Mouse (Mus musculus) intestine, embryonic 16.5 days (tissue): Measurements from ENCODE around the gene Pik3c2a. TPM values are rescaled to one million over a fixed set of nuclear protein-coding genes. Genes with fewer than 3 reads are reported as not detected.

Experiments
- ATAC-seq: fragments of 200-750 bp; cut with Nextera tagmentation; 2 replicates; pipeline ENCODE4 v1.8.0; 2017; ENCODE audit warnings: moderate TSS enrichment, moderate library complexity
- H3K27ac ChIP-seq: fragments of 300-500 bp; sonication (generic); 2 replicates; pipeline ENCODE4 v1.5.1; 2014; ENCODE audit warnings: mild to moderate bottlenecking, low read length
- H3K27me3 ChIP-seq: fragments of 300-500 bp; sonication (generic); replicated peaks from 2 replicates; pipeline ENCODE4 v1.6.1; 2014; ENCODE audit warnings: low read length, control low read depth, mixed read lengths; ENCODE audit not compliant: control insufficient read depth, insufficient read depth
- H3K36me3 ChIP-seq: fragments of 300-500 bp; sonication (generic); 2 replicates; pipeline ENCODE4 v1.6.1; 2014; ENCODE audit warnings: low read length, control low read depth; ENCODE audit not compliant: control insufficient read depth, insufficient read depth
- H3K4me1 ChIP-seq: fragments of 300-500 bp; sonication (generic); 2 replicates; pipeline ENCODE4 v1.6.1; 2014; ENCODE audit warnings: low read length, control low read depth, mixed read lengths; ENCODE audit not compliant: control insufficient read depth, insufficient read depth
- H3K4me2 ChIP-seq: fragments of 300-500 bp; sonication (generic); 2 replicates; pipeline ENCODE4 v1.6.1; 2014; ENCODE audit warnings: low read depth, low read length, control low read depth
- H3K4me3 ChIP-seq: fragments of 300-500 bp; sonication (generic); 2 replicates; pipeline ENCODE4 v1.5.1; 2014; ENCODE audit warnings: mild to moderate bottlenecking, low read length
- H3K9ac ChIP-seq: fragments of 300-500 bp; sonication (generic); 2 replicates; pipeline ENCODE4 v1.6.1; 2014; ENCODE audit warnings: low read depth, low read length
- H3K9me3 ChIP-seq: fragments of 300-500 bp; sonication (generic); 2 replicates; pipeline ENCODE4 v1.6.1; 2016; ENCODE audit warnings: low read length, control low read depth; ENCODE audit not compliant: control insufficient read depth
- WGBS: fragments of 180-500 bp; shearing (Covaris S2); extraction: QIAGEN DNeasy Blood & Tissue Kit; methylation state at CpG from one replicate; pipeline ENCODE4 v1.1.7; 2014; 5-methylcytosine and 5-hydroxymethylcytosine counted together
- polyA plus RNA-seq: library from polyadenylated mRNA; unstranded; fragments of >200 nt; fragmentation: Nextera tagmentation; extraction: Ambion mirVana; gene quantifications from 2 replicates; pipeline ENCODE4 v1.2.1, GENCODE M21; 2015

Gene Pik3c2a
- polyA plus RNA-seq, 1 experiment from 2014 or later, result 23.2 TPM

- H3K9me3 ChIP-seq, result no peaks in the 10 kb centered on the region
- H3K27me3 ChIP-seq, result 0 out of 2 replicates have a peak, but pooled peaks cover 6% of the 10 kb centered on the region
- peak overlapping the region; percentile 94 for H3K4me2 ChIP-seq
- H3K36me3 ChIP-seq, result no peaks in the 10 kb centered on the region
- peaks cover 5% of the 10 kb centered on the region; the same call in 1 of the 2 replicates for H3K4me1 ChIP-seq
- ATAC-seq, result peak; percentile 83
- peak overlapping the region; percentile 80 for H3K4me3 ChIP-seq
- 4% methylated on average over 16 of the region's 16 CpGs for WGBS
- peak overlapping the region; percentile 91 for H3K27ac ChIP-seq
- H3K9ac ChIP-seq, result peak overlapping the region; percentile 73; the same call in 1 of the 2 replicates
These were observed 134.6 kb downstream of the Pik3c2a start for GRCm38 (mm10) chr7:116308632-116308991.

- peaks cover 5% of the 10 kb centered on the region; the same call in 1 of the 2 replicates for H3K4me1 ChIP-seq
- peak within 1 kb of the TSS; percentile 91 for H3K27ac ChIP-seq
- peak within 1 kb of the TSS; percentile 94 for H3K4me2 ChIP-seq
- no peaks in the 10 kb centered on the region for H3K9me3 ChIP-seq
- H3K27me3 ChIP-seq, result 0 out of 2 replicates have a peak, but pooled peaks cover 6% of the 10 kb centered on the region
- peak; percentile 89 for ATAC-seq
- H3K36me3 ChIP-seq, result no peaks in the 10 kb centered on the region
- H3K9ac ChIP-seq, result peak within 1 kb of the TSS; percentile 73
- WGBS, result under 1% methylated on average over 64 of the region's 65 CpGs
- peak within 1 kb of the TSS; percentile 80 for H3K4me3 ChIP-seq
These were observed 135.2 kb downstream of the Pik3c2a start, which contains the start of gene Plekha7 for GRCm38 (mm10) chr7:116307871-116308631. Plekha7 (minus strand) TSS chr7:116308376.

- H3K9me3 ChIP-seq, result no peaks in the 10 kb centered on the region
- WGBS, result 1% methylated on average over 63 of the region's 63 CpGs
- H3K9ac ChIP-seq, result peak overlapping the region; percentile 73
- H3K4me3 ChIP-seq, result peak overlapping the region; percentile 80
- peak; percentile 66 for ATAC-seq
- no peaks in the 10 kb centered on the region for H3K36me3 ChIP-seq
- 0 out of 2 replicates have a peak, but pooled peaks cover 6% of the 10 kb centered on the region for H3K27me3 ChIP-seq
- H3K4me1 ChIP-seq, result peaks cover 5% of the 10 kb centered on the region; the same call in 1 of the 2 replicates
- H3K27ac ChIP-seq, result peak overlapping the region; percentile 82
- peak overlapping the region; percentile 94 for H3K4me2 ChIP-seq
These were observed 136.0 kb downstream of the Pik3c2a start for GRCm38 (mm10) chr7:116307099-116307870.

GRCm38 (mm10) chr7:116306601-116307000, 136.6 kb downstream of the Pik3c2a start:
- no peak overlapping the region; the same call in 1 of the 2 replicates for H3K9ac ChIP-seq
- no peaks in the 10 kb centered on the region for H3K9me3 ChIP-seq
- peaks cover 10% of the 10 kb centered on the region for H3K4me1 ChIP-seq
- peak overlapping the region; percentile 94 for H3K4me2 ChIP-seq
- H3K4me3 ChIP-seq, result peak overlapping the region; percentile 80
- H3K27me3 ChIP-seq, result 0 out of 2 replicates have a peak, but pooled peaks cover 6% of the 10 kb centered on the region
- H3K36me3 ChIP-seq, result no peaks in the 10 kb centered on the region
- no peak overlapping the region for H3K27ac ChIP-seq
- ATAC-seq, result no peak
- WGBS, result 22% methylated on average over 5 of the region's 5 CpGs

GRCm38 (mm10) chr7:116301661-116302311, 141.5 kb downstream of the Pik3c2a start:
- ATAC-seq, result peak; percentile 33; the same call in 1 of the 2 replicates
- WGBS, result 76% methylated on average over 5 of the region's 5 CpGs

GRCm38 (mm10) chr7:116301144-116301543, 142.1 kb downstream of the Pik3c2a start:
- H3K36me3 ChIP-seq, result no peaks in the 10 kb centered on the region
- no peaks in the 10 kb centered on the region for H3K27me3 ChIP-seq
- no peak overlapping the region for H3K9ac ChIP-seq
- 70% methylated on average over 4 of the region's 4 CpGs for WGBS
- H3K27ac ChIP-seq, result peak overlapping the region; percentile 52; the same call in 1 of the 2 replicates
- H3K4me2 ChIP-seq, result no peak overlapping the region
- peak; percentile 17; the same call in 1 of the 2 replicates for ATAC-seq
- no peak overlapping the region for H3K4me3 ChIP-seq
- H3K4me1 ChIP-seq, result peaks cover 20% of the 10 kb centered on the region
- no peaks in the 10 kb centered on the region for H3K9me3 ChIP-seq

More at GRCm38 (mm10) chr7:116301661-116302311, 141.5 kb downstream of the Pik3c2a start:
- H3K9me3 ChIP-seq, result no peaks in the 10 kb centered on the region
- no peak overlapping the region for H3K9ac ChIP-seq
- H3K27me3 ChIP-seq, result 0 out of 2 replicates have a peak, but pooled peaks cover 1% of the 10 kb centered on the region
- H3K4me3 ChIP-seq, result no peak overlapping the region
- no peaks in the 10 kb centered on the region for H3K36me3 ChIP-seq
- H3K4me2 ChIP-seq, result no peak overlapping the region
- peaks cover 20% of the 10 kb centered on the region for H3K4me1 ChIP-seq
- peak overlapping the region; percentile 52 for H3K27ac ChIP-seq

GRCm38 (mm10) chr7:116298851-116299250, 144.4 kb downstream of the Pik3c2a start:
- 72% methylated on average over 2 of the region's 2 CpGs for WGBS
- no peak for ATAC-seq

GRCm38 (mm10) chr7:116298389-116298788, 144.9 kb downstream of the Pik3c2a start:
- H3K27ac ChIP-seq, result peak overlapping the region; percentile 74
- no peaks in the 10 kb centered on the region for H3K27me3 ChIP-seq
- H3K36me3 ChIP-seq, result no peaks in the 10 kb centered on the region
- peaks cover 26% of the 10 kb centered on the region for H3K4me1 ChIP-seq
- ATAC-seq, result peak; percentile 80
- H3K4me3 ChIP-seq, result no peak overlapping the region
- H3K9ac ChIP-seq, result peak overlapping the region; percentile 30; the same call in 1 of the 2 replicates
- no peaks in the 10 kb centered on the region for H3K9me3 ChIP-seq
- 57% methylated on average over 10 of the region's 10 CpGs for WGBS
- H3K4me2 ChIP-seq, result peak overlapping the region; percentile 37; the same call in 1 of the 2 replicates

More at GRCm38 (mm10) chr7:116298851-116299250, 144.4 kb downstream of the Pik3c2a start:
- Histone ChIP-seq H3K27ac (no peak overlapping the region), H3K4me1 (peaks cover 26% of the 10 kb centered on the region), H3K9ac (no peak overlapping the region), H3K36me3 (no peaks in the 10 kb centered on the region), H3K27me3 (no peaks in the 10 kb centered on the region), H3K4me2 (no peak overlapping the region), H3K9me3 (no peaks in the 10 kb centered on the region), H3K4me3 (no peak overlapping the region)
